Mouse (Mus musculus) small intestine, adult 2 months (tissue): ENCODE results near the gene Zfp36l1.

Experiments
- CTCF ChIP-seq: fragments of 200-500 bp; IDR thresholded peaks from 2 replicates; pipeline ENCODE4 v1.5.1; 2012; ENCODE audit warnings: low read depth, mild to moderate bottlenecking, control low read depth, inconsistent platforms, low read length, moderate library complexity, mixed read lengths; ENCODE audit not compliant: insufficient replicate concordance, insufficient read length; ENCODE audit errors: extremely low read depth
- POLR2A ChIP-seq: fragments of 200-500 bp; IDR thresholded peaks from 2 replicates; pipeline ENCODE4 v1.6.1; 2012; ENCODE audit warnings: low read depth, mild to moderate bottlenecking, control low read depth, inconsistent platforms, low read length, moderate library complexity

DNA sequence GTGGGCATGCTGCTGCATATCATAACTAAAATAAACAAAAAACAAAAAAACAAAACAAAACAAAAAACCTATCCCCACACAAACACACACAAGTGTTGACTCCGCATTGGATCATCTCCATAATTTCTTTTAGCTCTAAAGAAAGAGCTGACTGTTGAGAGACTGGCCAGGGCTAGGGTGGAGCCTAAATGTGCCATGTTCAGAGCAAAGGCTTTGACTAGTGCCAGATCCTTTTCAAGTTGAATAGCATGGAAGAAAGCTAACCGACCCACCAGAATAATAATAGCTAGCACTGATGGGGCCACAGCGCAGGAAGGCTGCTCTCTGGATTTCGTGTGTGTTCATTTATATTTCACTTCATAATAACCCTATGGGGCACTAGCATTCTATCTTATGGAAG is 48.5 kb downstream of the Zfp36l1 start:
- TF ChIP-seq CTCF (no peak), POLR2A (no peak)
